Mouse (Mus musculus): Measurements from ENCODE around the gene Clcn3. TPM values are rescaled to one million over a fixed set of nuclear protein-coding genes. Genes with fewer than 3 reads are reported as not detected.

The Clcn3 gene
- polyA plus RNA-seq, 1 experiment from 2014 or later: 36.1 TPM

- H3K4me2 ChIP-seq (replicated peaks; ENCODE audit: low read depth, low read length): no peak overlapping the region
- H3K36me3 ChIP-seq (ENCODE audit: control insufficient read depth, insufficient read depth, low read length): no peaks in the 10 kb centered on the region
- no peaks in the 10 kb centered on the region for H3K4me1 ChIP-seq (replicated peaks; ENCODE audit: control insufficient read depth, insufficient read depth, low read length)
- no peak overlapping the region for H3K27ac ChIP-seq (ENCODE audit: low read depth, low read length)
- ATAC-seq (ENCODE audit: low FRiP score) (no peak), DNase-seq (ENCODE audit: low spot score) (no peak)
- H3K9ac ChIP-seq (ENCODE audit: low read depth, low read length): no peak overlapping the region
- H3K27me3 ChIP-seq (ENCODE audit: control insufficient read depth, insufficient read depth, low read length): no peaks in the 10 kb centered on the region
- H3K4me3 ChIP-seq (ENCODE audit: low read depth, low read length): no peak overlapping the region
- no peaks in the 10 kb centered on the region for H3K9me3 ChIP-seq (ENCODE audit: control insufficient read depth, low read length)
- 75% methylated on average over 2 of the region's 2 CpGs for WGBS
Observed at GRCm38 (mm10) chr8:60963931-60964330, 19.2 kb downstream of the Clcn3 start.

- Histone ChIP-seq H3K4me2 (replicated peaks; ENCODE audit: low read depth, low read length) (no peak overlapping the region), H3K4me3 (ENCODE audit: low read depth, low read length) (no peak overlapping the region), H3K36me3 (ENCODE audit: control insufficient read depth, insufficient read depth, low read length) (no peaks in the 10 kb centered on the region), H3K27ac (ENCODE audit: low read depth, low read length) (no peak overlapping the region), H3K4me1 (replicated peaks; ENCODE audit: control insufficient read depth, insufficient read depth, low read length) (no peaks in the 10 kb centered on the region), H3K9ac (ENCODE audit: low read depth, low read length) (no peak overlapping the region), H3K27me3 (ENCODE audit: control insufficient read depth, insufficient read depth, low read length) (no peaks in the 10 kb centered on the region), H3K9me3 (ENCODE audit: control insufficient read depth, low read length) (no peaks in the 10 kb centered on the region)
- DNase-seq (ENCODE audit: low spot score) (no peak), ATAC-seq (ENCODE audit: low FRiP score) (no peak)
- WGBS: 90% methylated on average over 3 of the region's 3 CpGs
Observed at GRCm38 (mm10) chr8:60962763-60963162, 20.3 kb downstream of the Clcn3 start.

- H3K27me3 ChIP-seq (ENCODE audit: control insufficient read depth, insufficient read depth, low read length): no peaks in the 10 kb centered on the region
- H3K9me3 ChIP-seq (ENCODE audit: control insufficient read depth, low read length): no peaks in the 10 kb centered on the region
- no peak overlapping the region for H3K4me2 ChIP-seq (replicated peaks; ENCODE audit: low read depth, low read length)
- H3K9ac ChIP-seq (ENCODE audit: low read depth, low read length): no peak overlapping the region
- no peak overlapping the region for H3K4me3 ChIP-seq (ENCODE audit: low read depth, low read length)
- no peak for ATAC-seq (ENCODE audit: low FRiP score)
- no peak overlapping the region for H3K27ac ChIP-seq (ENCODE audit: low read depth, low read length)
- WGBS: 93% methylated on average over 7 of the region's 7 CpGs
- H3K36me3 ChIP-seq (ENCODE audit: control insufficient read depth, insufficient read depth, low read length): no peaks in the 10 kb centered on the region
- H3K4me1 ChIP-seq (replicated peaks; ENCODE audit: control insufficient read depth, insufficient read depth, low read length): no peaks in the 10 kb centered on the region
- no peak for DNase-seq (ENCODE audit: low spot score)
Observed at GRCm38 (mm10) chr8:60956847-60957246, 26.3 kb downstream of the Clcn3 start.

- Histone ChIP-seq H3K36me3 (ENCODE audit: control insufficient read depth, insufficient read depth, low read length) (no peaks in the 10 kb centered on the region), H3K27ac (ENCODE audit: low read depth, low read length) (peak overlapping the region; percentile 88), H3K4me1 (replicated peaks; ENCODE audit: control insufficient read depth, insufficient read depth, low read length) (no peaks in the 10 kb centered on the region), H3K9me3 (ENCODE audit: control insufficient read depth, low read length) (no peaks in the 10 kb centered on the region), H3K27me3 (ENCODE audit: control insufficient read depth, insufficient read depth, low read length) (no peaks in the 10 kb centered on the region), H3K4me2 (replicated peaks; ENCODE audit: low read depth, low read length) (peak overlapping the region; percentile 30), H3K9ac (ENCODE audit: low read depth, low read length) (peak overlapping the region; percentile 28), H3K4me3 (ENCODE audit: low read depth, low read length) (peak overlapping the region; percentile 37)
- ATAC-seq (ENCODE audit: low FRiP score) (peak; percentile 98), DNase-seq (ENCODE audit: low spot score) (peak; percentile 78)
- WGBS: 2% methylated on average over 15 of the region's 15 CpGs
Observed at GRCm38 (mm10) chr8:60954281-60955014, 28.7 kb downstream of the Clcn3 start.

- H3K9ac ChIP-seq (ENCODE audit: low read depth, low read length): no peak overlapping the region
- no peaks in the 10 kb centered on the region for H3K36me3 ChIP-seq (ENCODE audit: control insufficient read depth, insufficient read depth, low read length)
- DNase-seq (ENCODE audit: low spot score) (no peak), ATAC-seq (ENCODE audit: low FRiP score) (no peak)
- no peak overlapping the region for H3K4me3 ChIP-seq (ENCODE audit: low read depth, low read length)
- H3K4me2 ChIP-seq (replicated peaks; ENCODE audit: low read depth, low read length): no peak overlapping the region
- no peaks in the 10 kb centered on the region for H3K27me3 ChIP-seq (ENCODE audit: control insufficient read depth, insufficient read depth, low read length)
- H3K9me3 ChIP-seq (ENCODE audit: control insufficient read depth, low read length): no peaks in the 10 kb centered on the region
- WGBS: 81% methylated on average over 5 of the region's 5 CpGs
- H3K27ac ChIP-seq (ENCODE audit: low read depth, low read length): no peak overlapping the region
- no peaks in the 10 kb centered on the region for H3K4me1 ChIP-seq (replicated peaks; ENCODE audit: control insufficient read depth, insufficient read depth, low read length)
Observed at GRCm38 (mm10) chr8:60952803-60953202, 30.3 kb downstream of the Clcn3 start.

GRCm38 (mm10) chr8:60951757-60952156 lies 31.3 kb downstream of the Clcn3 start:
- Histone ChIP-seq H3K4me1 (replicated peaks; ENCODE audit: control insufficient read depth, insufficient read depth, low read length) (no peaks in the 10 kb centered on the region), H3K4me2 (replicated peaks; ENCODE audit: low read depth, low read length) (no peak overlapping the region), H3K9ac (ENCODE audit: low read depth, low read length) (no peak overlapping the region), H3K27ac (ENCODE audit: low read depth, low read length) (no peak overlapping the region), H3K27me3 (ENCODE audit: control insufficient read depth, insufficient read depth, low read length) (no peaks in the 10 kb centered on the region), H3K36me3 (ENCODE audit: control insufficient read depth, insufficient read depth, low read length) (no peaks in the 10 kb centered on the region), H3K9me3 (ENCODE audit: control insufficient read depth, low read length) (no peaks in the 10 kb centered on the region), H3K4me3 (ENCODE audit: low read depth, low read length) (no peak overlapping the region)
- DNase-seq (ENCODE audit: low spot score) (no peak), ATAC-seq (ENCODE audit: low FRiP score) (no peak)
- WGBS: 97% methylated on average over 1 of the region's 1 CpGs

- no peaks in the 10 kb centered on the region for H3K36me3 ChIP-seq (ENCODE audit: control insufficient read depth, insufficient read depth, low read length)
- DNase-seq (ENCODE audit: low spot score) (no peak), ATAC-seq (ENCODE audit: low FRiP score) (no peak)
- H3K4me2 ChIP-seq (replicated peaks; ENCODE audit: low read depth, low read length): no peak overlapping the region
- no peak overlapping the region for H3K9ac ChIP-seq (ENCODE audit: low read depth, low read length)
- no peaks in the 10 kb centered on the region for H3K27me3 ChIP-seq (ENCODE audit: control insufficient read depth, insufficient read depth, low read length)
- H3K4me1 ChIP-seq (replicated peaks; ENCODE audit: control insufficient read depth, insufficient read depth, low read length): no peaks in the 10 kb centered on the region
- H3K9me3 ChIP-seq (ENCODE audit: control insufficient read depth, low read length): no peaks in the 10 kb centered on the region
- 75% methylated on average over 4 of the region's 4 CpGs for WGBS
- H3K27ac ChIP-seq (ENCODE audit: low read depth, low read length): no peak overlapping the region
- no peak overlapping the region for H3K4me3 ChIP-seq (ENCODE audit: low read depth, low read length)
Observed at GRCm38 (mm10) chr8:60951271-60951670, 31.8 kb downstream of the Clcn3 start.

- WGBS: 85% methylated on average over 4 of the region's 4 CpGs
- H3K9me3 ChIP-seq (ENCODE audit: control insufficient read depth, low read length): no peaks in the 10 kb centered on the region
- H3K36me3 ChIP-seq (ENCODE audit: control insufficient read depth, insufficient read depth, low read length): no peaks in the 10 kb centered on the region
- H3K4me2 ChIP-seq (replicated peaks; ENCODE audit: low read depth, low read length): no peak overlapping the region
- ATAC-seq (ENCODE audit: low FRiP score) (no peak), DNase-seq (ENCODE audit: low spot score) (no peak)
- no peak overlapping the region for H3K9ac ChIP-seq (ENCODE audit: low read depth, low read length)
- H3K4me1 ChIP-seq (replicated peaks; ENCODE audit: control insufficient read depth, insufficient read depth, low read length): no peaks in the 10 kb centered on the region
- H3K27me3 ChIP-seq (ENCODE audit: control insufficient read depth, insufficient read depth, low read length): no peaks in the 10 kb centered on the region
- H3K4me3 ChIP-seq (ENCODE audit: low read depth, low read length): no peak overlapping the region
- H3K27ac ChIP-seq (ENCODE audit: low read depth, low read length): no peak overlapping the region
Observed at GRCm38 (mm10) chr8:60949859-60950258, 33.2 kb downstream of the Clcn3 start.

GRCm38 (mm10) chr8:60947503-60947902 lies 35.6 kb downstream of the Clcn3 start:
- ATAC-seq (ENCODE audit: low FRiP score) (no peak), DNase-seq (ENCODE audit: low spot score) (no peak)
- H3K4me3 ChIP-seq (ENCODE audit: low read depth, low read length): no peak overlapping the region
- no peak overlapping the region for H3K27ac ChIP-seq (ENCODE audit: low read depth, low read length)
- no peak overlapping the region for H3K4me2 ChIP-seq (replicated peaks; ENCODE audit: low read depth, low read length)
- H3K27me3 ChIP-seq (ENCODE audit: control insufficient read depth, insufficient read depth, low read length): no peaks in the 10 kb centered on the region
- H3K9ac ChIP-seq (ENCODE audit: low read depth, low read length): no peak overlapping the region
- no peaks in the 10 kb centered on the region for H3K36me3 ChIP-seq (ENCODE audit: control insufficient read depth, insufficient read depth, low read length)
- no peaks in the 10 kb centered on the region for H3K9me3 ChIP-seq (ENCODE audit: control insufficient read depth, low read length)
- no peaks in the 10 kb centered on the region for H3K4me1 ChIP-seq (replicated peaks; ENCODE audit: control insufficient read depth, insufficient read depth, low read length)

Data from hindbrain, embryonic 11.5 days (tissue).